Mouse (Mus musculus) cerebellum, postnatal 10 days (tissue): ENCODE results near the gene H13.
A peak's percentile ranks its signal among the peaks of the same experiment; 100 is the strongest.

ENCODE experiments used
- DNase-seq, 2 experiments: peaks; one replicate each; pipeline ENCODE4 v3.0.0; 2021; ENCODE audit warnings: mixed read lengths in 2 of 2

Gene H13

GRCm38 (mm10) chr2:152669256-152669638, at the start of gene H13:
Gene H13 (plus strand): TSS chr2:152669461.
- DNase-seq, result peak; percentile 96 to 97

GRCm38 (mm10) chr2:152620367-152621134, 48.7 kb upstream of the H13 start:
- DNase-seq, result no peak

GRCm38 (mm10) chr2:152622151-152622550, 47.1 kb upstream of the H13 start:
- no peak for DNase-seq

GRCm38 (mm10) chr2:152622953-152623352, 46.3 kb upstream of the H13 start, which contains the start of gene Defb25:
Gene Defb25 (minus strand): TSS chr2:152623053.
- DNase-seq, result no peak

- DNase-seq, result no peak
Measured at GRCm38 (mm10) chr2:152624566-152624965, 44.7 kb upstream of the H13 start.

- no peak for DNase-seq
Measured at GRCm38 (mm10) chr2:152625256-152625655, 44.0 kb upstream of the H13 start.

- no peak for DNase-seq
Measured at GRCm38 (mm10) chr2:152626774-152627591, 42.3 kb upstream of the H13 start, which contains the start of gene Rem1. Gene Rem1 (plus strand): TSS chr2:152626951.

- no peak for DNase-seq
Measured at GRCm38 (mm10) chr2:152628066-152628465, 41.2 kb upstream of the H13 start.

GRCm38 (mm10) chr2:152629239-152629638, 40.0 kb upstream of the H13 start:
- no peak for DNase-seq

- no peak for DNase-seq
Measured at GRCm38 (mm10) chr2:152629904-152630303, 39.4 kb upstream of the H13 start.

- DNase-seq, result peak; percentile 24 to 27
Measured at GRCm38 (mm10) chr2:152633334-152633733, 35.9 kb upstream of the H13 start.

- DNase-seq, result no peak
Measured at GRCm38 (mm10) chr2:152634311-152634710, 35.0 kb upstream of the H13 start.

- DNase-seq, result peak; percentile 36 to 37
Measured at GRCm38 (mm10) chr2:152636246-152637005, 32.8 kb upstream of the H13 start.

- DNase-seq, result no peak
Measured at GRCm38 (mm10) chr2:152637006-152637322, 32.3 kb upstream of the H13 start.

GRCm38 (mm10) chr2:152637381-152637780, 31.9 kb upstream of the H13 start:
- DNase-seq, result no peak

- DNase-seq, result no peak
Measured at GRCm38 (mm10) chr2:152638865-152639264, 30.4 kb upstream of the H13 start.

- no peak for DNase-seq
Measured at GRCm38 (mm10) chr2:152639406-152640113, 29.7 kb upstream of the H13 start.

GRCm38 (mm10) chr2:152652901-152653620, 16.2 kb upstream of the H13 start:
- DNase-seq, result peak; percentile 55 to 63

- peak; percentile 70 to 71 for DNase-seq
Measured at GRCm38 (mm10) chr2:152653874-152654715, 15.2 kb upstream of the H13 start.

GRCm38 (mm10) chr2:152657398-152657797, 11.9 kb upstream of the H13 start:
- peak; percentile 48 to 61 for DNase-seq

- no peak for DNase-seq
Measured at GRCm38 (mm10) chr2:152661163-152661562, 8.1 kb upstream of the H13 start.
